Mouse (Mus musculus): ENCODE data around the gene Lamc2. TPM values are rescaled to one million over a fixed set of nuclear protein-coding genes. Genes with fewer than 3 reads are reported as not detected.
A peak's percentile ranks its signal among the peaks of the same experiment; 100 is the strongest.
"Not testable (repeated sequence)": the region's sequence is repeated elsewhere in the genome, so short reads cannot be mapped to it uniquely, and the experiment has no call there.

Gene Lamc2
- polyA plus RNA-seq, 1 experiment from 2014 or later, result 0.92 TPM

DNA sequence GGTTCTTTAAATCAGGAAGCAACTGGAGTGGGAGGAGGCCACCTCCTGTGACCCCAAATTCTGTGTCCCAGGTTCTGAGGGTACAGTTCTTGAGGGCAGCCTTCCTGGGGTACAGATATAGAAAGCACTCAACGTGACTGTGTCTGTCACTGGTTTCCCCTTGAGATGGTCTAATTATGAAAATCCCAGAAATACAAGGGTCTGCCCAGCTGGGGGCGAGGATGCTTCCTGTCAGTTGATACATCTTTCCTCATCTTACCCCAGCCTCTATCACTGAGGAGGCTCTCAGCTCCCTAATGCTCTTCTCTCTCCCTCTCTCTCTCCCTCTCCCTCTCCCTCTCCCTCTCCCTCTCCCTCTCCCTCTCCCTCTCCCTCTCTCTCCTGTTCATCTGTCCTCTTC, 96.2 kb downstream of the Lamc2 start:
- H3K27me3 ChIP-seq, result no peaks in the 10 kb centered on the region; the same call in 1 of the 2 replicates
- WGBS, result 85% methylated on average over 2 of the region's 2 CpGs
- no peak overlapping the region for H3K9ac ChIP-seq
- H3K27ac ChIP-seq (replicated peaks), result no peak overlapping the region
- H3K4me3 ChIP-seq, result no peak overlapping the region
- ATAC-seq (ENCODE audit: low read depth), result no peak
- peaks cover 14% of the 10 kb centered on the region for H3K4me1 ChIP-seq (replicated peaks)
- no peak overlapping the region for H3K4me2 ChIP-seq
- H3K36me3 ChIP-seq, result peaks cover 40% of the 10 kb centered on the region
- no peaks in the 10 kb centered on the region for H3K9me3 ChIP-seq

DNA sequence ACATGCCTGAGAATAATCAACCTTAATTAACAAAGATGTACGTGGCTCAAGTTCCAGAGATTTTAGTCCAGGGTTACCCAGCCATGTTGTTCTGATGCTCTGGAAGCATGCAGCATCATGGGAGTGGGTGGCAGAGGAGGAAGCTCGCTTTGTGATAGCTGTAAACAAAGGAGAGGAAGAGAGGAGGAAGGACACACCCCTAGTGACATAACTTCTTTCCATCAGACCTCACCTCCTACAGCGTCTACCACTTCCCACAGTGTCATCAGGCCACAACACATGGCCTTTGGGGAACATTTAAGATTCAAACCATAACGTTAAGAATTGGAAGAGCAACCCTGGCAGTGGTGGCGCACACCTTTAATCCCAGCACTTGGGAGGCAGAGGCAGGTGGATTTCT, 98.5 kb downstream of the Lamc2 start:
- 84% methylated on average over 5 of the region's 5 CpGs for WGBS

DNA sequence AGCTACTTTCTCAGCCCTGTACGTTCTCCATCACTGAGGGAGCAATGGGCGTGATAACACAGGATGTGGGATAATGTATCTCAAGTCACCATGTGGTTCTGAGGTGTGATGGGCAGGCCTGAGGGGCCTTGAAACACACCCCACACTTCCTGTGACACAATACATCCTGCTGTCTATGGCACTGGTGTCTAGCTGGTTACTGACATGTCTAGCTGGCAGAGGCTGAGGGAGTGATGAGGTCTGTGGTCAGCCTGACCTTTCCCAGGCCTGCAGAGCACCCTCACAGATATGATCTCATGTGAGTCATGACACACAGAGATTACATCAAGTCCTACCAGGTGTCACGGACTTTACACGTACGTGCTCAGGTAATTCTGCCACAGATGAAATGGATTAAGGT, 101.0 kb downstream of the Lamc2 start:
- Histone ChIP-seq H3K36me3 (peaks cover 40% of the 10 kb centered on the region), H3K4me1 (replicated peaks) (0 out of 2 replicates have a peak, but pooled peaks cover 2% of the 10 kb centered on the region), H3K27me3 (no peaks in the 10 kb centered on the region), H3K9me3 (no peaks in the 10 kb centered on the region), H3K27ac (replicated peaks) (no peak overlapping the region), H3K9ac (no peak overlapping the region), H3K4me3 (no peak overlapping the region), H3K4me2 (no peak overlapping the region)
- no peak for ATAC-seq (ENCODE audit: low read depth)
- WGBS, result 92% methylated on average over 5 of the region's 5 CpGs

More for the DNA sequence above, 98.5 kb downstream of the Lamc2 start:
- no peaks in the 10 kb centered on the region for H3K9me3 ChIP-seq
- peaks cover 46% of the 10 kb centered on the region for H3K36me3 ChIP-seq
- H3K4me2 ChIP-seq, result no peak overlapping the region
- no peak for ATAC-seq (ENCODE audit: low read depth)
- peaks cover 7% of the 10 kb centered on the region; the same call in 1 of the 2 replicates for H3K4me1 ChIP-seq (replicated peaks)
- no peak overlapping the region for H3K27ac ChIP-seq (replicated peaks)
- no peak overlapping the region for H3K4me3 ChIP-seq
- no peaks in the 10 kb centered on the region; the same call in 1 of the 2 replicates for H3K27me3 ChIP-seq
- H3K9ac ChIP-seq, result no peak overlapping the region

DNA sequence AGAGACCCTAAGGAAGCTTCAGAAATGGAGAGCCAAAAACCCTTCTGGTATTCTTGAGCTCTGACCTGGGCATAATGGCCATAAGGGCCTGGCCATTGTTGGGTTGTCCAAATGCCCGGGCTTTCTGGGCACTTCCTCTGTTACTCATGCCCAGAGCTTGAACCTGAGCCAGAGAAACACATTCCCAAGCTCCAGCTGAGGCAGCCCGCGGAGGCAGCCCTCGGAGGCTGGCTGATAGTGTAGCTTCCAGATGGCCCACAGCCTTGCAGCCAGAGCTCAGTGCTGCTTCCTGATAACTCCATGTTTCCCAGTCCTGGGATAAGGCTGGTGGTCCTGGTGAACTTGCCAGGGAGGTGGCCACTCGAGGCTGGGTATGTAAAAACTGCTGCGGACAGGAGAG, 102.1 kb downstream of the Lamc2 start:
- ATAC-seq (ENCODE audit: low read depth), result no peak
- 59% methylated on average over 6 of the region's 6 CpGs for WGBS
- no peak overlapping the region for H3K4me3 ChIP-seq

DNA sequence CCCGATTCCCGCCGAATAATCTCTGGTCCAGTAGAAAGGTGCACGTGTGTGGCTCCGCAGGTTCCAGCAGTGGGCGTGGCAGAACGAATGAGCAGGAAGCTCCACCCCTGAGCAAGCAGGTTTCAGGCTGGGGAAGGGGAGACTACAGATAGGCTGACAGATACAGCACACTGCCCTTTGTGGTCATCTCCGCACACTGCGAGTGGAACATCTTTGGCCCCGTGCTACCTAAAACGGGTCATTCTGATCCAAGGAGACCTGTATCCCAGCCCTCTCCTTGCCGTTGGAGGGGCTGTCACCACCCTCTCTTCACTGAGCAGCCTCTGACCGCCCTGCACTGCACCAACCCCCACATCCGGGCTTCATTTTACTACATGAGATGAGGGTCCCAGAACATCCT, 103.0 kb downstream of the Lamc2 start:
- H3K9ac ChIP-seq; ATAC-seq (ENCODE audit: low read depth); H3K4me2 ChIP-seq; H3K9me3 ChIP-seq; H3K27ac ChIP-seq (replicated peaks); H3K4me3 ChIP-seq; H3K4me1 ChIP-seq (replicated peaks); H3K27me3 ChIP-seq: not testable (repeated sequence)
- 92% methylated on average over 8 of the region's 14 CpGs for WGBS
- peaks cover 26% of the 10 kb centered on the region for H3K36me3 ChIP-seq

More for the DNA sequence above, 102.1 kb downstream of the Lamc2 start:
- no peak overlapping the region for H3K4me2 ChIP-seq
- H3K27me3 ChIP-seq, result no peaks in the 10 kb centered on the region
- no peak overlapping the region for H3K27ac ChIP-seq (replicated peaks)
- peaks cover 32% of the 10 kb centered on the region for H3K36me3 ChIP-seq
- no peak overlapping the region for H3K9ac ChIP-seq
- H3K4me1 ChIP-seq (replicated peaks), result 0 out of 2 replicates have a peak, but pooled peaks cover 2% of the 10 kb centered on the region
- H3K9me3 ChIP-seq, result no peaks in the 10 kb centered on the region

DNA sequence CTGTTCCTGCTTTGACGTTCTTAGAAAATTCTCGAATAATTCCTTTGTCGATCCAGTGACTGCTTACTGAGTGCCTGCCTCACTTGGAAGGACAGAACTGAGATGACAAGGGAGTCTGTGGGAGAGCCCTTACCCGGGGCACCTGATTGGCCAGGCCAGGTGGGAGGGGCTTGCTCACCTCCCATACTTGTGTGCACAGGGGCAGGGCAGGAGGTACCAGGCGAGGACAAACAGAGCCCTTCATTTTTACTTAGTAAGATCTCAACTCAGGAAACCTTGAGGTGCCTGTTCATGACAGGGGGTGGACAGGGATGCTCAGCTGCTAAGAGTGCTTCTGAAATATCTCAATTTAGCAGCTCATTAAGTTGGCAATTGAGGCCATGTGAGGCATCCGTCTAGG, 110.3 kb downstream of the Lamc2 start:
- Histone ChIP-seq H3K27ac (replicated peaks) (peak overlapping the region; percentile 7; the same call in 1 of the 2 replicates), H3K4me1 (replicated peaks) (peaks cover 37% of the 10 kb centered on the region), H3K9me3 (no peaks in the 10 kb centered on the region), H3K4me3 (no peak overlapping the region), H3K27me3 (peaks cover 35% of the 10 kb centered on the region), H3K36me3 (peaks cover 10% of the 10 kb centered on the region; the same call in 1 of the 2 replicates), H3K4me2 (no peak overlapping the region), H3K9ac (no peak overlapping the region)
- ATAC-seq (ENCODE audit: low read depth), result no peak
- 58% methylated on average over 6 of the region's 6 CpGs for WGBS

DNA sequence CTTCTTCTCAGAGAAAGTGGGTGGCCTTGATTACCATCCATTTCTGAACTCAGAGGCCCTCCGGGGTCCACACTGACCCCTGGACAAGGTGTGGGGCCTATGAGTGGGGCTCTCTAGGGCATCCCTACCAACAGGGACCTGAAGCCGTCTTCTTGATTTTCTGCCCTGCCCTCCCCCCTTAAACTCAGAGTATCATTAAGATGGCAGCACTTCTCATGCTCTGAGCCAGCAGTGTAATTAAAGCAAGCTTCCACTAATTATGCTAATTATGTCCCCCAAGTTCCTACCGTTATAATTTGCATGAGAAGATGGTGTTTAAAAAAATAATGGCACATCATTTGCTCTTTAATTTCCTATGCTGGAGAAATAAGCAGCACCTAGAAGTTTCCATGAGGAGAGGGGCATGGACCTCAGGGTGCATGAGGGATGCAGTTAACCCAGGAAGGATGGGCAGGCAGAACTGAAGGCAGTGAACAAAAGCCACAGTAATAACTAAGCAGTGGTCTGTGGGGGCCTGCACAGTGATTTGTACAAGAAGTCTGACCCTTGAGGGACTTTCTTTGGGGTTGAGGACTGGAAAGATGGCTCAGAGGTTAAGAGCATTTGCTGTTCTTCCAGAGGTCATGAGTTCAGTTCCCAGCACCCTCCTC, 111.0 kb downstream of the Lamc2 start:
- ATAC-seq (ENCODE audit: low read depth), result peak; percentile 33; the same call in 1 of the 2 replicates
- Histone ChIP-seq H3K9me3 (no peaks in the 10 kb centered on the region), H3K27ac (replicated peaks) (peak overlapping the region; percentile 46; the same call in 1 of the 2 replicates), H3K27me3 (peaks cover 40% of the 10 kb centered on the region), H3K4me1 (replicated peaks) (peaks cover 37% of the 10 kb centered on the region), H3K36me3 (peaks cover 10% of the 10 kb centered on the region; the same call in 1 of the 2 replicates), H3K4me2 (no peak overlapping the region), H3K9ac (no peak overlapping the region), H3K4me3 (no peak overlapping the region)
- 64% methylated on average over 3 of the region's 3 CpGs for WGBS

DNA sequence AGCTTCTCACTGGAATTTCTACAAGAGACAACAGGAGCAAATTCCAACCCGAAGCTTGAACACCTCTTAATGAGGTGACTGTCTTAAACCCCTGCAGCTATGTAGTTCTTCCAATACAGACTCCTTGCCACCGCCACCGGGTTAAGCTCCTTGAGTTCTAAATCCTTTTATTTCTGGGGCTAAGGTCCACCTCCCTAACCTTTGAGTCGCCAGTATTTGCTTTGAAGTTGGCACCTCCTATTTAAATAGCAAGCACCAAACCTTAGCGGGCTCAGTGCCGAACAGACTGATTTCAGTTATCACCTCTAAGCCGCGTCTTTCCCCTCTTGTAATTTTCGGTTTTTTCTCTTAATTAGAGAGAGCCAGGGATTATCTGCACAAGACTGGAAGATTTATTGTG, 112.8 kb downstream of the Lamc2 start:
- peaks cover 10% of the 10 kb centered on the region; the same call in 1 of the 2 replicates for H3K36me3 ChIP-seq
- H3K27me3 ChIP-seq, result peaks cover 43% of the 10 kb centered on the region
- ATAC-seq (ENCODE audit: low read depth), result no peak
- WGBS, result 19% methylated on average over 9 of the region's 9 CpGs
- H3K9ac ChIP-seq, result no peak overlapping the region
- H3K9me3 ChIP-seq, result no peaks in the 10 kb centered on the region
- H3K27ac ChIP-seq (replicated peaks), result no peak overlapping the region
- peaks cover 37% of the 10 kb centered on the region for H3K4me1 ChIP-seq (replicated peaks)
- no peak overlapping the region for H3K4me3 ChIP-seq
- no peak overlapping the region for H3K4me2 ChIP-seq

Other genes with a start within 250 kb of the Lamc2 start
- 76.4 and 87.9 TPM in 2 replicates for gene Nmnat2, start 231.5 kb downstream of the Lamc2 start, polyA plus RNA-seq (2015; fragmentation: Nextera tagmentation; extraction: Ambion mirVana)
- 25.8 and 27.7 TPM in 2 replicates for gene Lamc1, start 146.3 kb upstream of the Lamc2 start, polyA plus RNA-seq (2015; fragmentation: Nextera tagmentation; extraction: Ambion mirVana)
- gene Shcbp1l, start 238.7 kb upstream of the Lamc2 start, polyA plus RNA-seq (2015; fragmentation: Nextera tagmentation; extraction: Ambion mirVana), result 0.15 TPM in 1 of 2 replicates, not detected in the other